In the genomic region with DNA sequence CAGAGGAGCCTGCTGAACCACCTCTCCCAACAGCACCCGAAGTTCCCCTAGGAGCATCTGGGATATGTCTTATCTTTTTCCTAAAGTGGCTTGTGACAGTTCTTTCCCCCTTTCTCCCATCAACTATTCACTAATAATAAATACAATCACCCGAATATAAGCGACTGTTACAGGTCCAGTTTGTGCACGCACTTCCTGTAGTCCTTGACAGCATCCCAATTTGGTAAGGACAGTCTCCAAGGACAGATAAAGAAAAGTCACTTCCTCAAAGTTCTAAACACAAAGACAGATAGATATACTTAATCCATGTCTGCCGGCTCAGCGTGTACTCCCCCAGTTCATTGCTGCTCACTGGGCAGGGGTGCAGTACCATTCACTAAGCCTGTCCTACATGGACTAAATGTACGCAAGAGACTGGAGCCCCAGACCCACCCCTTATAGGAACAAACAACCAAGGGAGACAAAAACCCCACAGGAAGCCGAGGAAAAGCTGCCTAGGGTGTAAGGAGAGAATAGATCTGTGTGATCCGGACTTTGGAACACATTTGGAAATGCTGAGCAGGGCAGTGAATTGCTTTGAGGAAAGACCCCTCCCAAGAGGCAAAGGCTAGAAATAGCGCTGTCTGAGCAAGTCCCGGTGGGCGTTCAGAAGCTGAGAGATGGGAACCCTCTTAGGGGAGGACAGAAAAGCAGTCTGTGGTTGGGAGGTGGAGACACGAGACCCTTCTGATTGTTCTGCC, we compare ENCODE assay signal across 15 mouse cellular contexts. TPM values are rescaled to one million over a fixed set of nuclear protein-coding genes. Genes with fewer than 3 reads are reported as not detected.
A peak's percentile ranks its signal among the peaks of the same experiment; 100 is the strongest.
DNase-seq lines count a peak whose midpoint lies in the region; ATAC-seq and TF ChIP-seq lines count a peak whose summit lies in the region.
"Had no signal": no experiment of that assay in that cellular context is flagged by ENCODE, and none has a peak within 500 bp of the region (broad histone marks: within the 10 kb centered on the region; RNA-seq: fewer than 3 reads in every experiment).

No protein-coding gene starts in this region.

- WGBS in intestine, embryonic 15.5 days = 39% methylated on average over 13 of the region's 13 CpGs
- WGBS in intestine, postnatal 0 days = 47% methylated on average over 13 of the region's 13 CpGs
- 32% methylated on average over 13 of the region's 13 CpGs for WGBS in liver, embryonic 12.5 days (ENCODE audit: insufficient replicate concordance)
- WGBS in hindbrain, embryonic 16.5 days = 54% methylated on average over 13 of the region's 13 CpGs

- H3K9ac ChIP-seq in intestine, embryonic 15.5 days = no peak overlapping the region
- H3K9ac ChIP-seq in intestine, postnatal 0 days (ENCODE audit: low read depth, low read length) = no peak overlapping the region
- H3K9ac ChIP-seq in liver, embryonic 12.5 days = no peak overlapping the region
- H3K9ac ChIP-seq in hindbrain, embryonic 16.5 days (ENCODE audit: low read depth, low read length) = no peak overlapping the region

- no peak for ATAC-seq in intestine, embryonic 15.5 days
- ATAC-seq in intestine, postnatal 0 days = no peak
- no peak for ATAC-seq in liver, embryonic 12.5 days
- no peak for ATAC-seq in hindbrain, embryonic 16.5 days
- ATAC-seq: activated CD4-positive, CD25-positive, alpha-beta regulatory T cell, adult 4 months; forebrain, embryonic 14.5 days had no signal

- H3K36me3 ChIP-seq in intestine, embryonic 15.5 days = no peaks in the 10 kb centered on the region
- H3K36me3 ChIP-seq in intestine, postnatal 0 days (ENCODE audit: control insufficient read depth, insufficient read depth) = no peaks in the 10 kb centered on the region
- H3K36me3 ChIP-seq in liver, embryonic 12.5 days = no peaks in the 10 kb centered on the region
- no peaks in the 10 kb centered on the region for H3K36me3 ChIP-seq in hindbrain, embryonic 16.5 days (ENCODE audit: control insufficient read depth, insufficient read depth, low read length)
- H3K36me3 ChIP-seq: embryonic facial prominence, embryonic 10.5 days had no signal

- no peak for TF ChIP-seq CTCF in intestine, postnatal 0 days (IDR thresholded peaks at IDR 0.05; ENCODE audit: low read depth)

- no peaks in the 10 kb centered on the region for H3K9me3 ChIP-seq in intestine, embryonic 15.5 days
- no peaks in the 10 kb centered on the region for H3K9me3 ChIP-seq in intestine, postnatal 0 days (ENCODE audit: control insufficient read depth)
- no peaks in the 10 kb centered on the region for H3K9me3 ChIP-seq in liver, embryonic 12.5 days (replicated peaks)
- no peaks in the 10 kb centered on the region for H3K9me3 ChIP-seq in hindbrain, embryonic 16.5 days (ENCODE audit: control insufficient read depth, low read length)
- H3K9me3 ChIP-seq: embryonic facial prominence, embryonic 10.5 days had no signal

- peak overlapping the region; percentile 9; the same call in 1 of the 2 replicates for H3K4me2 ChIP-seq in intestine, embryonic 15.5 days (replicated peaks)
- H3K4me2 ChIP-seq in intestine, postnatal 0 days (replicated peaks; ENCODE audit: low read depth) = no peak overlapping the region
- peak overlapping the region; percentile 6; the same call in 1 of the 2 replicates for H3K4me2 ChIP-seq in liver, embryonic 12.5 days
- H3K4me2 ChIP-seq in hindbrain, embryonic 16.5 days (ENCODE audit: low read length) = no peak overlapping the region

- H3K27me3 ChIP-seq in intestine, embryonic 15.5 days (replicated peaks) = no peaks in the 10 kb centered on the region
- H3K27me3 ChIP-seq in intestine, postnatal 0 days (replicated peaks; ENCODE audit: control insufficient read depth, insufficient read depth, low read length) = no peaks in the 10 kb centered on the region
- no peaks in the 10 kb centered on the region for H3K27me3 ChIP-seq in liver, embryonic 12.5 days (replicated peaks)
- H3K27me3 ChIP-seq in hindbrain, embryonic 16.5 days (replicated peaks; ENCODE audit: control insufficient read depth, insufficient read depth, low read length) = no peaks in the 10 kb centered on the region

- no peak overlapping the region for H3K4me3 ChIP-seq in intestine, embryonic 15.5 days (replicated peaks)
- H3K4me3 ChIP-seq in intestine, postnatal 0 days (ENCODE audit: low read depth, low read length) = no peak overlapping the region
- H3K4me3 ChIP-seq in brown adipose tissue, adult 24 weeks (ENCODE audit: insufficient read depth, low read depth, low read length) = peak overlapping the region; percentile 21
- no peak overlapping the region for H3K4me3 ChIP-seq in liver, embryonic 12.5 days
- H3K4me3 ChIP-seq in hindbrain, embryonic 16.5 days (ENCODE audit: low read length) = no peak overlapping the region
- H3K4me3 ChIP-seq: embryonic facial prominence, embryonic 10.5 days had no signal

- peak; percentile 54 for DNase-seq in ES-CJ7 (ENCODE audit: low read depth, low spot score)
- DNase-seq in right cerebral cortex, adult 18-20 months = no peak
- no peak for DNase-seq in embryo, embryonic 10.5 days (ENCODE audit: low spot score)
- DNase-seq: cerebellum, adult 11 months; gastrocnemius, postnatal 25 days; lung, postnatal 14 days; thymus, postnatal 25 days had no signal

- no peak overlapping the region for H3K27ac ChIP-seq in intestine, embryonic 15.5 days
- no peak overlapping the region for H3K27ac ChIP-seq in intestine, postnatal 0 days (ENCODE audit: low read depth, low read length)
- peak overlapping the region; percentile 65 for H3K27ac ChIP-seq in brown adipose tissue, adult 24 weeks (replicated peaks; ENCODE audit: low read depth, low read length)
- no peak overlapping the region; the same call in 1 of the 2 replicates for H3K27ac ChIP-seq in liver, embryonic 12.5 days
- H3K27ac ChIP-seq in hindbrain, embryonic 16.5 days (ENCODE audit: low read depth, low read length) = no peak overlapping the region
- H3K27ac ChIP-seq: embryonic facial prominence, embryonic 10.5 days had no signal

- 0 out of 2 replicates have a peak, but pooled peaks cover 3% of the 10 kb centered on the region for H3K4me1 ChIP-seq in intestine, embryonic 15.5 days (replicated peaks)
- H3K4me1 ChIP-seq in intestine, postnatal 0 days (replicated peaks; ENCODE audit: control insufficient read depth, insufficient read depth, low read length) = peaks cover 4% of the 10 kb centered on the region; the same call in 1 of the 2 replicates
- no peaks in the 10 kb centered on the region for H3K4me1 ChIP-seq in brown adipose tissue, adult 24 weeks (ENCODE audit: control insufficient read depth, insufficient read depth, insufficient read length, low read length)
- H3K4me1 ChIP-seq in liver, embryonic 12.5 days = peaks cover 14% of the 10 kb centered on the region
- no peaks in the 10 kb centered on the region for H3K4me1 ChIP-seq in hindbrain, embryonic 16.5 days (ENCODE audit: control insufficient read depth, insufficient read depth, low read depth, low read length)

RNA-seq across cellular contexts. Expression of gene Pla1a, which starts 1.3 kb away (rescaled TPM):
- 1.3 and 1.7 TPM in 2 replicates for polyA plus RNA-seq in intestine, embryonic 15.5 days (2015; fragmentation: Nextera tagmentation; extraction: Ambion mirVana)
- 1.6 and 1.8 TPM in 2 replicates for polyA plus RNA-seq in intestine, postnatal 0 days (2015; fragmentation: Nextera tagmentation; extraction: Ambion mirVana)
- polyA plus RNA-seq in brown adipose tissue, adult 24 weeks (2012; ENCODE audit: insufficient read depth, insufficient read length, missing spikeins) = 11.3 and 14.4 TPM in 2 replicates
- polyA plus RNA-seq in liver, embryonic 12.5 days (2016; fragmentation: Nextera tagmentation; extraction: Ambion mirVana) = 3.4 TPM in 2 replicates
- polyA plus RNA-seq in hindbrain, embryonic 16.5 days (2015; fragmentation: Nextera tagmentation; extraction: Ambion mirVana) = 0.81 and 0.84 TPM in 2 replicates
- polyA plus RNA-seq: activated CD4-positive, CD25-positive, alpha-beta regulatory T cell, adult 4 months; embryonic facial prominence, embryonic 10.5 days had no signal

RNA-seq across cellular contexts. Expression of gene Adprh, which starts 20.9 kb away (rescaled TPM):
- polyA plus RNA-seq in intestine, embryonic 15.5 days (2015; fragmentation: Nextera tagmentation; extraction: Ambion mirVana) = 83.4 and 84.7 TPM in 2 replicates
- 55.3 and 58.8 TPM in 2 replicates for polyA plus RNA-seq in intestine, postnatal 0 days (2015; fragmentation: Nextera tagmentation; extraction: Ambion mirVana)
- 15.4 and 21.4 TPM in 2 replicates for polyA plus RNA-seq in brown adipose tissue, adult 24 weeks (2012; ENCODE audit: insufficient read depth, insufficient read length, missing spikeins)
- 50.8 and 53.5 TPM in 2 replicates for polyA plus RNA-seq in liver, embryonic 12.5 days (2016; fragmentation: Nextera tagmentation; extraction: Ambion mirVana)
- polyA plus RNA-seq in hindbrain, embryonic 16.5 days (2015; fragmentation: Nextera tagmentation; extraction: Ambion mirVana) = 159 and 165 TPM in 2 replicates

RNA-seq across cellular contexts. Expression of gene Cd80, which starts 23.7 kb away (rescaled TPM):
- 0.18 and 0.21 TPM in 2 replicates for polyA plus RNA-seq in intestine, embryonic 15.5 days (2015; fragmentation: Nextera tagmentation; extraction: Ambion mirVana)
- 0.23 and 0.33 TPM in 2 replicates for polyA plus RNA-seq in intestine, postnatal 0 days (2015; fragmentation: Nextera tagmentation; extraction: Ambion mirVana)
- polyA plus RNA-seq in brown adipose tissue, adult 24 weeks (2012; ENCODE audit: insufficient read depth, insufficient read length, missing spikeins) = 1.0 TPM in 1 of 2 replicates, not detected in the other
- 0.12 and 0.19 TPM in 2 replicates for polyA plus RNA-seq in liver, embryonic 12.5 days (2016; fragmentation: Nextera tagmentation; extraction: Ambion mirVana)
- polyA plus RNA-seq in hindbrain, embryonic 16.5 days (2015; fragmentation: Nextera tagmentation; extraction: Ambion mirVana) = 0.30 and 0.60 TPM in 2 replicates

Comparison
In these comparisons a context has a peak if more than half of its experiments do, and no peak if none do; other contexts are left out.
1. H3K4me2 ChIP-seq: peak in intestine, embryonic 15.5 days (single experiment) and liver, embryonic 12.5 days (single experiment); none in intestine, postnatal 0 days (single experiment) and hindbrain, embryonic 16.5 days (single experiment).